Mouse (Mus musculus) stomach, embryonic 16.5 days (tissue): ENCODE data around the gene Armh1. TPM values are rescaled to one million over a fixed set of nuclear protein-coding genes. Genes with fewer than 3 reads are reported as not detected.

Experiments
- ATAC-seq: fragments of 200-750 bp; cut with Nextera tagmentation; 2 replicates; pipeline ENCODE4 v1.8.0; 2017; ENCODE audit warnings: moderate number of reproducible peaks, moderate TSS enrichment; ENCODE audit not compliant: insufficient read depth, low FRiP score
- H3K27ac ChIP-seq: fragments of 300-500 bp; sonication (generic); 2 replicates; pipeline ENCODE4 v1.5.1; 2014; ENCODE audit warnings: low read length
- H3K27me3 ChIP-seq: fragments of 300-500 bp; sonication (generic); 2 replicates; pipeline ENCODE4 v1.6.1; 2014; ENCODE audit warnings: low read length, control low read depth, mixed read lengths; ENCODE audit not compliant: control insufficient read depth, insufficient read depth
- H3K36me3 ChIP-seq: fragments of 300-500 bp; sonication (generic); 2 replicates; pipeline ENCODE4 v1.6.1; 2014; ENCODE audit warnings: low read length; ENCODE audit not compliant: control insufficient read depth, insufficient read depth
- H3K4me1 ChIP-seq: fragments of 300-500 bp; sonication (generic); 2 replicates; pipeline ENCODE4 v1.6.1; 2014; ENCODE audit warnings: low read length, control low read depth, mixed read lengths; ENCODE audit not compliant: control insufficient read depth, insufficient read depth
- H3K4me2 ChIP-seq: fragments of 300-500 bp; sonication (generic); 2 replicates; pipeline ENCODE4 v1.6.1; 2014; ENCODE audit warnings: low read depth, low read length, mixed read lengths
- H3K4me3 ChIP-seq: fragments of 300-500 bp; sonication (generic); replicated peaks from 2 replicates; pipeline ENCODE4 v1.5.1; 2014; ENCODE audit warnings: mild to moderate bottlenecking, low read length
- H3K9ac ChIP-seq: fragments of 300-500 bp; sonication (generic); 2 replicates; pipeline ENCODE4 v1.6.1; 2014; ENCODE audit warnings: low read length
- H3K9me3 ChIP-seq: fragments of 300-500 bp; sonication (generic); replicated peaks from 2 replicates; pipeline ENCODE4 v1.6.1; 2016; ENCODE audit warnings: low read length, control low read depth; ENCODE audit not compliant: control insufficient read depth
- WGBS: fragments of 180-500 bp; shearing (Covaris S2); extraction: QIAGEN DNeasy Blood & Tissue Kit; methylation state at CpG from one replicate; pipeline ENCODE4 v1.1.7; 2014; 5-methylcytosine and 5-hydroxymethylcytosine counted together
- polyA plus RNA-seq: library from polyadenylated mRNA; unstranded; fragments of >200 nt; fragmentation: Nextera tagmentation; extraction: Ambion mirVana; gene quantifications from 2 replicates; pipeline ENCODE4 v1.2.1, GENCODE M21; 2015

Armh1 gene
- polyA plus RNA-seq: 0.32 and 0.61 TPM in 2 replicates

- under 1% methylated on average over 38 of the region's 43 CpGs for WGBS
- Histone ChIP-seq H3K9ac (peak within 1 kb of the TSS; percentile 74), H3K4me1 (peaks cover 5% of the 10 kb centered on the region; the same call in 1 of the 2 replicates), H3K36me3 (no peaks in the 10 kb centered on the region), H3K27ac (peak within 1 kb of the TSS; percentile 72), H3K4me3 (peak within 1 kb of the TSS; percentile 62), H3K27me3 (no peaks in the 10 kb centered on the region), H3K4me2 (peak within 1 kb of the TSS; percentile 66), H3K9me3 (no peaks in the 10 kb centered on the region)
- peak; percentile 99 for ATAC-seq
Measured at GRCm38 (mm10) chr4:117251801-117252316, at the start of gene Armh1, which contains the start of gene Tmem53. Gene Armh1, minus strand, starts transcription at chr4:117252125. Gene Tmem53, plus strand, starts transcription at chr4:117251951.

- H3K27ac ChIP-seq: no peak overlapping the region
- peaks cover 30% of the 10 kb centered on the region for H3K27me3 ChIP-seq
- no peak overlapping the region for H3K4me3 ChIP-seq
- no peak for ATAC-seq
- no peaks in the 10 kb centered on the region for H3K36me3 ChIP-seq
- H3K9ac ChIP-seq: no peak overlapping the region
- H3K4me1 ChIP-seq: peaks cover 8% of the 10 kb centered on the region
- no peak overlapping the region for H3K4me2 ChIP-seq
- H3K9me3 ChIP-seq: no peaks in the 10 kb centered on the region
- 65% methylated on average over 10 of the region's 10 CpGs for WGBS
Measured at GRCm38 (mm10) chr4:117299921-117300320, 48.0 kb upstream of the Armh1 start.

- Histone ChIP-seq H3K27me3 (peaks cover 12% of the 10 kb centered on the region; the same call in 1 of the 2 replicates), H3K36me3 (no peaks in the 10 kb centered on the region), H3K4me1 (no peaks in the 10 kb centered on the region), H3K4me3 (no peak overlapping the region), H3K9ac (no peak overlapping the region), H3K4me2 (no peak overlapping the region), H3K27ac (no peak overlapping the region), H3K9me3 (no peaks in the 10 kb centered on the region)
- WGBS: 55% methylated on average over 9 of the region's 9 CpGs
- no peak for ATAC-seq
Measured at GRCm38 (mm10) chr4:117297819-117298218, 45.9 kb upstream of the Armh1 start.

GRCm38 (mm10) chr4:117296849-117297593 lies 45.1 kb upstream of the Armh1 start:
- H3K27me3 ChIP-seq: 0 out of 2 replicates have a peak, but pooled peaks cover 6% of the 10 kb centered on the region
- no peak overlapping the region for H3K9ac ChIP-seq
- H3K4me1 ChIP-seq: no peaks in the 10 kb centered on the region
- no peak overlapping the region for H3K27ac ChIP-seq
- no peaks in the 10 kb centered on the region for H3K9me3 ChIP-seq
- no peak overlapping the region for H3K4me3 ChIP-seq
- no peak for ATAC-seq
- H3K36me3 ChIP-seq: no peaks in the 10 kb centered on the region
- WGBS: 59% methylated on average over 19 of the region's 19 CpGs
- no peak overlapping the region for H3K4me2 ChIP-seq

- Histone ChIP-seq H3K9me3 (no peaks in the 10 kb centered on the region), H3K4me2 (no peak overlapping the region), H3K36me3 (no peaks in the 10 kb centered on the region), H3K4me1 (peaks cover 8% of the 10 kb centered on the region; the same call in 1 of the 2 replicates), H3K27ac (no peak overlapping the region), H3K9ac (no peak overlapping the region), H3K27me3 (no peaks in the 10 kb centered on the region), H3K4me3 (no peak overlapping the region)
- no peak for ATAC-seq
- WGBS: 82% methylated on average over 2 of the region's 2 CpGs
Measured at GRCm38 (mm10) chr4:117291696-117292095, 39.8 kb upstream of the Armh1 start.

- Histone ChIP-seq H3K27ac (peak overlapping the region; percentile 92), H3K4me3 (peak overlapping the region; percentile 61), H3K4me1 (peaks cover 8% of the 10 kb centered on the region), H3K4me2 (peak overlapping the region; percentile 81), H3K9ac (peak overlapping the region; percentile 78), H3K27me3 (no peaks in the 10 kb centered on the region), H3K36me3 (peaks cover 16% of the 10 kb centered on the region), H3K9me3 (no peaks in the 10 kb centered on the region)
- under 1% methylated on average over 80 of the region's 80 CpGs for WGBS
- ATAC-seq: peak; percentile 97
Measured at GRCm38 (mm10) chr4:117288927-117289801, 37.2 kb upstream of the Armh1 start.

- no peak for ATAC-seq
- no peaks in the 10 kb centered on the region for H3K27me3 ChIP-seq
- peak overlapping the region; percentile 61 for H3K4me3 ChIP-seq
- peak overlapping the region; percentile 81 for H3K4me2 ChIP-seq
- peak overlapping the region; percentile 92 for H3K27ac ChIP-seq
- H3K9me3 ChIP-seq: no peaks in the 10 kb centered on the region
- peaks cover 16% of the 10 kb centered on the region for H3K36me3 ChIP-seq
- 19% methylated on average over 25 of the region's 25 CpGs for WGBS
- peak overlapping the region; percentile 78 for H3K9ac ChIP-seq
- peaks cover 11% of the 10 kb centered on the region for H3K4me1 ChIP-seq
Measured at GRCm38 (mm10) chr4:117288277-117288926, 36.5 kb upstream of the Armh1 start.

- no peak overlapping the region for H3K27ac ChIP-seq
- no peak overlapping the region for H3K4me2 ChIP-seq
- no peaks in the 10 kb centered on the region for H3K27me3 ChIP-seq
- 41% methylated on average over 4 of the region's 4 CpGs for WGBS
- no peaks in the 10 kb centered on the region for H3K9me3 ChIP-seq
- peaks cover 16% of the 10 kb centered on the region for H3K36me3 ChIP-seq
- peaks cover 13% of the 10 kb centered on the region for H3K4me1 ChIP-seq
- no peak overlapping the region for H3K4me3 ChIP-seq
- H3K9ac ChIP-seq: no peak overlapping the region
- ATAC-seq: no peak
Measured at GRCm38 (mm10) chr4:117284363-117284762, 32.4 kb upstream of the Armh1 start.
